Mouse (Mus musculus): ENCODE results near the gene Prm3.

Prm3 gene

GRCm38 (mm10) chr16:10770531-10771325 lies 20.0 kb downstream of the Prm3 start:
- no peak for DNase-seq (ENCODE audit: low spot score)

GRCm38 (mm10) chr16:10769661-10770060 lies 21.1 kb downstream of the Prm3 start:
- no peak for DNase-seq (ENCODE audit: low spot score)

- DNase-seq (ENCODE audit: low spot score), result no peak
These were observed 21.9 kb downstream of the Prm3 start for GRCm38 (mm10) chr16:10768821-10769220.

GRCm38 (mm10) chr16:10767158-10767557 lies 23.6 kb downstream of the Prm3 start:
- DNase-seq (ENCODE audit: low spot score), result peak; percentile 75

- no peak for DNase-seq (ENCODE audit: low spot score)
These were observed 26.4 kb downstream of the Prm3 start for GRCm38 (mm10) chr16:10764323-10764722.

- DNase-seq (ENCODE audit: low spot score), result no peak
These were observed 27.0 kb downstream of the Prm3 start for GRCm38 (mm10) chr16:10763540-10764264.

- no peak for DNase-seq (ENCODE audit: low spot score)
These were observed 28.0 kb downstream of the Prm3 start for GRCm38 (mm10) chr16:10762569-10763180.

GRCm38 (mm10) chr16:10761182-10761581 lies 29.5 kb downstream of the Prm3 start:
- DNase-seq (ENCODE audit: low spot score), result no peak

GRCm38 (mm10) chr16:10756168-10756567 lies 34.5 kb downstream of the Prm3 start:
- no peak for DNase-seq (ENCODE audit: low spot score)

GRCm38 (mm10) chr16:10754521-10755296 lies 36.0 kb downstream of the Prm3 start:
- DNase-seq (ENCODE audit: low spot score), result no peak

GRCm38 (mm10) chr16:10749824-10750223 lies 40.9 kb downstream of the Prm3 start:
- DNase-seq (ENCODE audit: low spot score), result no peak

GRCm38 (mm10) chr16:10749226-10749625 lies 41.5 kb downstream of the Prm3 start:
- no peak for DNase-seq (ENCODE audit: low spot score)

GRCm38 (mm10) chr16:10741082-10741481 lies 49.6 kb downstream of the Prm3 start:
- no peak for DNase-seq (ENCODE audit: low spot score)

Measured in urinary bladder, postnatal 25 days (tissue).